Mouse (Mus musculus) megakaryocyte-erythroid progenitor cell, adult 5-6 weeks (primary cell): ENCODE results near the gene Tmprss9. TPM values are rescaled to one million over a fixed set of nuclear protein-coding genes. Genes with fewer than 3 reads are reported as not detected.

Source experiments
- ATAC-seq: replicated peaks from 2 replicates; pipeline ENCODE4 v1.8.0; 2016; ENCODE audit warnings: mild to moderate bottlenecking, inconsistent platforms; ENCODE audit not compliant: severe bottlenecking, poor library complexity, low FRiP score, low TSS enrichment
- total RNA-seq, 2 experiments: library from RNA; stranded (forward) in 1 of 2; stranded (reverse) in 1 of 2; fragments of 200-1000, 215-1000 nt in 1 of 2; fragments of >200 nt in 1 of 2; fragmentation: Nextera tagmentation in 1 of 2; gene quantifications; 2 replicates each; pipeline ENCODE4 v1.2.3; 2014 to 2017

Gene Tmprss9
- total RNA-seq, 2 experiments from 2014 or later = not detected

DNA sequence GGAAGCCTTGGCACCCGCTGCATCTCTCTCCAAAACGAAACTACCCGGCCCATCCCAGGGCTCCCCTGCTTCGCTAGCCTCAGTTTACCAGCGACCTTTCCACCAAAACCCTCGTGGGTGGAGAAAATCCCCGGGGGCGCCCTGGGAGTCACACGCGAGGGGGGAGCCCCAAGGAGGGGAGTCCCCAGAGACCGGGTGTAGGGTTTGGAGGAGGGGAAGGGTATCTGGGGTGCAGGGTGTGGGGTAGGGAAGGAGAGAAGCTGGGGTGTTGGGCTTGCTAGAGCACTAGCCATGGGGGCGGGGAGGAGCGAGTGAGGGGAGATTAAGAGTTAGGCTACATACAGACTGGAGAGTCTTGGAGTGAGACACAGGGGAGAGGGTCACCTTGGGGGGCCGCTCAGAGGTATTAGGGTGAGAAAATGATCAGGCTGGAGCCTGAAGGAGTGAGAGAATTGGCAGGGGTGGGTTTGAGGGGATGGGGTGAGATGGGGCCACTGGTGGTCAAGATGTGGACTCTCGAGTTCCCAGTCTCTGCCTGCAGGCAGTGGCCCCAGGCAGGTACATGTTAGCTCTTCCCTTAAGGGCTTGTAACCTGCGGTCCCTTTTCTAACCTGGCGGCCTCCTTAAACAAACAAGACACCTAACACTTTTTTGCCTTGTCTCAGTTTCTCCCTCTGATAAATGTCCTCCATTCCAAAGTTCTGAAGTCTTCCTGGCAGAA lies 61.2 kb downstream of the Tmprss9 start:
- no peak for ATAC-seq

DNA sequence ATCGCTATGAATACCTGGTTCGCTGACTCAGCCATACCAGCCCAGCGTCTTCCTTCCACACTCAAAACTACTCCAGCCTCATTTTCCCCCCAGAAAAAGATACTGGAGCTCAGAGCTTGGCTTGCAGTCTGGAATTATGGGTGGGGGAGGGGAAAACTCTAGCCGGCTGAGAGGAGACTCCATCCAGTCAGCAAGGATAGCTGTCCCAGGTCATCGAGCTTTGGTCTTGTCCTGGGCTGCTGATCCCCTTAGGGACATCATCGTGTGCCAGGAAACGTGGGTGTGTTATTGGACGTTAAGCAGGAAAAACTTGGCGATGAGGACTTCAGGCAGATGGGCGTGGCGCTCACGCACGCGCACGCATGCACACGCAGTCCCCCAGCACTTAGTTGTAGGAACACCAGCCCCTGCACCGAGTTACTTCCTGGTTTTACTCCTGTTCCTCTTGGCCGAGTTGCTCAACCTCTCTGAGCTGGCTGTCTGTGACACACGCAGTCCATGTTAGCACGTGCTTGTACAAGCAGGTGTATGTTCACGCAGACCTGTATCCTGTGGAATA lies 61.9 kb downstream of the Tmprss9 start:
- ATAC-seq = no peak

DNA sequence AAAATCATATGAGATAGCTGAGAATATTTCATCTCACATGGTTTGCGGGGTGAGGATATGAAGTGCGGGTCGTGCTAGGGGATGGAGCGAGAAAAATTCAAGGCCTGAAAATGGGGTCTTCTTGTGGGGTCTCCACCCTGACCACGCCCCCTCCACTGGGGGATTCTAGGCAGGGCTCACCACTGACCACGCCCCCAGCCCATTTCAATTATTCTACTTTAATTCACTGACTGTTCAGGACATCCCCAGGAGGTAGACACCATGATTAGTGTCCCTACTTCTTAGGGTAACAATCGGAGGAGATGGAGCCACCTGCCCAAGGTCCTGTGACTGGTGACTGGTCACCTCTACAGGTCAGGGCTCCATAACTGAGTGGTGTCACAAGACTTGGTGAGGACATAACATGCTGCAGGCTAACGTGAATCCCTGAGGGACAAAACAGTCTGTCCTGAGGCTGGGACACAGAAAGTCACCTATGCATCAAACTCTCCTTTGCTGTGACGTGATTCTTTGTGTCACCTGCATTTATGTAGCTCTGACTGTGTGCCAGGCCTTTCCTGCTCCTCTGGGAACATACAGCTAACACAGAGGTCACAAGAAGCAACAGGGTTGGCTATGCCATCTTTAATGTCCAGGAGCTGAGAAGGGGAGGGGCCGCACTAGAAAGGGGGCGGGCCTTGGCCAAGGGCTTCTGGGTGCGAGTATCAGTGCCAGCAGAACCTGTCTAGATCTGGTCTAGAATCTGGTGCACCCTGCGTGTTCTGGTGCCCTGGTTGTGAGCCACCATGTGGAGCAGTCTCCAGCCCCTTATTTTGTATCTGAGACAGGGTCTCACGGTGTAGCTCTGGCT lies 62.7 kb downstream of the Tmprss9 start:
- no peak for ATAC-seq

DNA sequence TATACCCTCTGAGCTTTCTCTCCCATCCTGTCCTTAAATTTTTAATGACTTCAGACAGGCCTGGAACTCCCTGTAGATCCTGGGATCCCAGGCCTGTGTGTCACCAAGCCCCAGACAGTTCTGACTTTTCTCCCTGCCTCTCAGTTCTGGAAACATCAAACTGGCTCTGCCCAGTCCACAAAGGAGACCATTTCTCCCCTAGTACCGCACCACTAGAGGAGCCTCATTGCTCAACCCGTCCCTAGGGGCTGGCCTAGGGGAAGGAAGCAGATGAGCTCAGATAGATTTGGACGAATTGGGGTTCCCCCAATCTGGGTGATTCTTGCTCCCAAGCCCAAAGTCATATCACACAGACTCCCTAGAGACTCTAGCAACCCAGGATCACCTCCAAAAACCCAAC lies 63.6 kb downstream of the Tmprss9 start:
- no peak for ATAC-seq

DNA sequence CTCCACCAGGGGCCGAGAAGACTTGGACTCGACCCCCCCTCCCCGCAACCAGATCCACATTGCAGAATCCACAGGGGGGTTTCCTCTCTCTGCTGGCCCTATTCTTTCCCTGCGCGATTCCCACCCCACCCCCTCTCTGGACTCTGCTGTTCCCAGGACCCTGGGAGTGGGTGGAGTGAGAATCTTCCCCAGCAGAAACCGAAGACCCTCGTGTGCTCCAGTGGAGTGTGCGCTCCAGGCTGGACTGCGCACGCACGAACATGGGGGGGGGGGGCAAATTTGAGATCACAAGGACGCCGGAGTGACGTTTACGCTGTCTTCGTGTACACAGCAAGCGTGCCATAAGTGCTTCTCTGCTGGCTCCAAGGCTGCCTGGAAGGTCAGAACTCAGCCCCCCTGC lies 64.0 kb downstream of the Tmprss9 start:
- ATAC-seq = no peak

DNA sequence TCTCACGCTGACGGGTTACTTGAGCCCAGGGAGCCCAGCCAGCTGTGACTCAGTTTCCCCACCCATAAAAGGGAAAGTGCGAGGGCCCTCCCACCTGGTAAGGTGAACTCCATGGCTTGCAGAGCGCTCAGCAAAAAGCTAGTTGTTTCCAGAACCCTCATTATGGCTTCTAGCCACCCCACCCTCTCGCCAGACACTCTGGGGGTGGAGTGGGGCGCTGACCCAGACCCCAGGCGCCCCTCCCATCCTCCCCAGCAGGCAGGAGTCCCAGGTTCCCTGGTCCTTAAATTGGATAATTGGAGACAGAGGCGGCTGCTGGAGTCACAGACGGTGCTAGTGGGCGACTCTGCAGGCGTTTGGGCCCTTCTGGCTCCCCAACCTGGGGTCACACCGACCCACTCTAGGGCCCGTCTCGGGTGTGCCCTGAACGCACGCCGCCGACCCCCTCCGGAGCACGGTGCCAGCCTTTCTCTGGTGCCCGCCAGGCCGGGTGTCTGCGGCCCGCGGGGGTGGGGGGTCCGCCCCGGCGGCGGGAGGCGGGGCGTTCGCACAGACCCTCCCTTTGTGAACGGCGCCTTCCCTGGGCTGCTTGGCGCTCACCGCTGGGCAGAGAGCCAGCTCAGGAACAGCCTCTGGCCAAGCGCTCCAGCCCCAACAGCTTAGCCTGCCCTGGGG lies 64.6 kb downstream of the Tmprss9 start:
- ATAC-seq = no peak

DNA sequence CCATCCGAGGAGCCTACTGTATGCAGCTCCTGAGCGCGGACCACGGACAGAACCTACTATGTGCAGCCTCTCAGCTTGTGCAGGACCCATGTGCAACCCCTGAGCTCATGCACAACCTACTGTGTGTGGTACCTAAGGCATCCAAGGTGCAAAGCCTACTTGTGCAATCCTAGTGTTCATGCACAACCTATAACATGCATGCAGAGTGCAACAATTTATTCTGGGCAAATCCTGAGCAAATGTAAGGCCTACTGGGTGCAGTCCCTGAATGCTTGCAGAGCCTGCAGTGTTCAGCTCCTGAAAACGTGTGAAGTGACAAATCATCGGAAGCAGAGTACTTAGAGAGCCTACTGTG lies 65.1 kb downstream of the Tmprss9 start:
- ATAC-seq = no peak

DNA sequence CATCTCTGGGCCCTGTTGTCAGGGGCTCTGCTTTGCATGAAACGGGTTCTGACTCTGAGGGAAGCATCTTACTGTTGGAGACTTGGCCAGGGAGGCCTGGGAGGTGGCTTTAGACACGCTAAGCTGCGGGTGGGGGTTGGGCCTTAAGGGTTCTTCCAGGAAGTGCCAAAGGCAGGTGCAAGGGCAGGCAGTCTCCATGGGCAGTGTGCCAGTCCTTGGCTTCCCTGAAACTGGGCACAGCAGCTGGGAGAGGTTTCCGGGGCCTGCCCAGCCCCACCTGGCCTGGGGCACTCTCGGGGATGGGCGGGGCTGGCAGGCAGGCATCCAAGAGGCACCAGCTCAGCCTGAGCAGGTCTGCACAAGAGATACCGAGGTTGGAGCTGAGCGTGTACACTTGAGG lies 66.0 kb downstream of the Tmprss9 start:
- ATAC-seq = peak; percentile 49; the same call in 1 of the 2 replicates

DNA sequence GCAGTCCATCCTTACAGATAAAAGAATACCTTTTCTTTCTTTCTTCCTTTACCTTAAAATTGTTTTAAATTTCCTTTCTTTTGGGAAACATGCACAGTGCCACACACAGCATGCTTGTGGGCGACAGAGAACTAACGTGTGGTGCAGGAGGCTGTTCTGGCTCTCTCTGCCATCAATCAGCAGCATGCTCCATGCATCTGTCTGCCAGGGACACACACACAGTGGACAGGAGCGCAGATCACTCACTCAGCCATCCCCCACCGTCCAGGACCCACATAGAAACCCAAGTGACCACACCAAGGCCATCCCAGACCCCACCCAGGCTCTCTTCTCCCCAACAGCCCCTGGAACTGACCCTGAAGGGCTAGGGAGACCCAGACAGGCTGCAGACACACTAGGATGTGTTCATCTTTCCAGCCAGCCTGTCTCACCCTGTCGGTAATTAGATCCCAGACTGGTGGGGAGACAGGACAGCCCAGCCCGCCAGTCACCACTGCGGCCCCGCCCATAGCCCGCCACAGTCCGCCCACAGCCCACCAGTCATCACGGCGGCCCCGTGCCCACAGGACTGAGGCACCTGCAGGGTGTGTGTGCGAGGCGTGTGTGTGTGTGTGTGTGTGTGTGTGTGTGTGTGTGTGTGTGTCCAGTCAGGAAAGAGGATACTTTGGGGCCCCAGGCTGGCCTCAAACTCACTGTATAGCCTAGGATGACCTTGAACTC lies 67.3 kb downstream of the Tmprss9 start:
- no peak for ATAC-seq

DNA sequence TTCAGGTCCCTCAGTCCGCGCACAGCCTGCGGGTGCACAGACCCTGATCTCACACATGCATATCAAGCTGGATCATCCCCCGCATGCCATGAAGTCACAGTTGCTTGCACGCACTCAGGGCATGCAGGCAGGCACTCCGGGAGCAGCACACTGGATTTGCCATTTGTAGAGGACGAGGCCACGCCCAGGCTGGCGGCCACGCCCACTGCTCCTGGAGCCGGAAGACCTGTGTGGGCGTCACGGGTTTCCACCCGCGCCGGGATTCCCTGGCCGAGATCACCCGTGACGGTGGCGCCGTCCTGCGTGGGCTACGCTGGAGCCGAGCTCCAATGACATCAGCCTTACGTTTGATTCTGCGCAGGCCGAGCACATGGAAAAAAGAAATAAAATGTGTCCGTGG lies 68.0 kb downstream of the Tmprss9 start:
- peak; percentile 68 for ATAC-seq

DNA sequence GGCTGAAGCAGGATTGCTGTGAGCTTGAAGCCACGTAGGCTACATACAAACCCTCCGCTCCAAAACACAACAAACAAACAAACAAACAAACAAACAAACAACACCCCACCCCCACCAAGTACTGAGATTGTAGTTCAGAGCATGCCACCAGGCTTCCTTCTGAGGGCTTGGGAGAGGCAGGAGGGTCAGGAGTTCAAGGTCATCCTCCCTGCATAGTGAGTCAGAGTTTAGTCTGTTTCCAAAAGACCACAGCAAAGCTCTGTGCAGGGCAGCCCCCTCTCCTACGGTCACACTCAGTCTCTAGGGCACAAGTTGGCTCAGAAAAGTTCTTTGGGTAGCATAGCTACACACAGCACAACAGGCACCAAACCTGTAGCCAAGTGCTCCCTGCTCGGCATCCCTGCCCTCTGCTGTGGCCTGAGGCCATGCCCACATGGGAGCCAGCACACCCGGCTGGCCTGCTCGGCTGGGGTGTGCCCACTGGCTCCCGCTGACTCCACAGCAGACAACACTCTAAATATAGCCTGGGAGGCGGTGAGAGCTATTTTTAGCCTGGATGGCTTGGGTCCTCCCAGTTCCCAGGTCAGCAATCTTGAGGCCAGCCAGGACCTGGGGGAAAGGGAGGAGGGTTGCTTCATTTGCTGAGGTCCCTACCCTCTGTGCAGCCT lies 68.8 kb downstream of the Tmprss9 start:
- ATAC-seq = no peak

DNA sequence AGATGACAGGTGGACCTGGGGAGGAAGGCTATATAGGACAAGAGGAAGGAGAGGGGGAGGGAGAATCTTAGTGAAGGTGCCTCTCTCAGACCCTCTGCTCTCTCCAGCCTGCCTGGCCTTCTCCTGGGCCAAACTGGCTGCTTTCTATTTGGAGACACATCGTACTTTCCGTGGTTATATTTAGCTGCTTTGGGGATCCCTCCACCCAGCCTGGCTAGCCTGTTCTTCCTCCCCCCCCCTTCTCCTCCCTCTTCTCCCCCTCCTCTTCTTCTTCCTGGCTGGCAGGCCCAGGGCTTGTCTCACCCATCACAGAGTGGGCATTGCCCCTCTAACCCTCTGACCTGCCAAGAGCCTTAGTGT lies 69.3 kb downstream of the Tmprss9 start:
- no peak for ATAC-seq

DNA sequence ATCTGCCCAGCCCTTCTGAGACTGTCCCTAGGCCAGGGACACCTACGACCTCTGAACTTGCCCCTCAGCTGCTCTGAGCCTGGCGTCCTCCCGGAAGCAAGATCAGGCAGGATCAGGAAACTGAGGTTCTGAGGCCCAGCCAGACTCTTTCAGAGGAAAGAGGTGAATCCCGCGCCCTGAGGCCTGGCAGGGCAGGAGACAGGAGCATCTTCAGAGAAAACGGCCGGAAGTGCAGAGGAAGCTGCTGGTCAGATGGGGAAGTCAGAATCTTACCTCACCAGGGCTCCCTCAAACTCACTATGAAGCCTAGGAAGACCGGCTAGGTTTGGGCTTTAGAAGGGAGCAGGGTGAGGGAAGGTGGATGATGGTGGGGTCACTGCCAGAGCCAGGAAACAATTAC lies 71.3 kb downstream of the Tmprss9 start:
- no peak for ATAC-seq

DNA sequence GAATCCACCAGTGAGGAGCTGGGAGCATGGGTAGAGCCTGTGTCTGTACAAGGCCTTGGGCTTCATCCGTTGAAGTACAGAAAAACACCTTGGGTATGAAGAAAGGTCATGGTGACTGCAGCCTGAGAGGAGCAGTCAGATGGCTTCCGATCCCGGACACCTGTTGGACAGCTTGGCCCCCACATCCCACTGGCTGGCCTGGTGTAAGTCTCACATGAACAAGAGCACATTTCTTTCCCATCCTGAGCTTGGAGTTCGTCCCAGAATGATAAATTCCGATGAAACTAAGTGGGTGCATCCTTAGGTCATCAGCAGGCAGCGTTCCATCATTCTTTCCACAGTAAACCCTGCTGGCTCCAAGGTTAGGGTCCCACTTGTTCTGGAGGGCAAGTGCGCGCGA lies 72.1 kb downstream of the Tmprss9 start:
- no peak for ATAC-seq

DNA sequence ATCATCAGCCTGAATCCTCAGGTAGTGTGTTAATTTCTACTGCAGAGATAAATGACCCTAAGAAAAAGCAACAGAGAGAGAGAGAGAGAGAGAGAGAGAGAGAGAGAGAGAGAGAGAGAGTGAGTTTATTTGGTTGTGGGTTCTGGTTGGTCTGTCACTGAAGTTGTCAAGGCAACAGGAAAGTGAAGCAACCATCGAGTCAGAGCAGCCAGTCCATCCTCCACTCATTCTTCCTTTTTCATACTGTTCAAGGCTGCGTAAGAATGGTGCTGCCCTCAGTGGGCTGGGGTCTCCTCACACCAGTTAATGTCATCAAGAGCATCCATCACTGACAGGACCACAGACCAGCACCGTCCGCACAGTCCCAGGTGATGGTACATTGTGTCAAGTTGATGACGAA lies 72.6 kb downstream of the Tmprss9 start:
- no peak for ATAC-seq

DNA sequence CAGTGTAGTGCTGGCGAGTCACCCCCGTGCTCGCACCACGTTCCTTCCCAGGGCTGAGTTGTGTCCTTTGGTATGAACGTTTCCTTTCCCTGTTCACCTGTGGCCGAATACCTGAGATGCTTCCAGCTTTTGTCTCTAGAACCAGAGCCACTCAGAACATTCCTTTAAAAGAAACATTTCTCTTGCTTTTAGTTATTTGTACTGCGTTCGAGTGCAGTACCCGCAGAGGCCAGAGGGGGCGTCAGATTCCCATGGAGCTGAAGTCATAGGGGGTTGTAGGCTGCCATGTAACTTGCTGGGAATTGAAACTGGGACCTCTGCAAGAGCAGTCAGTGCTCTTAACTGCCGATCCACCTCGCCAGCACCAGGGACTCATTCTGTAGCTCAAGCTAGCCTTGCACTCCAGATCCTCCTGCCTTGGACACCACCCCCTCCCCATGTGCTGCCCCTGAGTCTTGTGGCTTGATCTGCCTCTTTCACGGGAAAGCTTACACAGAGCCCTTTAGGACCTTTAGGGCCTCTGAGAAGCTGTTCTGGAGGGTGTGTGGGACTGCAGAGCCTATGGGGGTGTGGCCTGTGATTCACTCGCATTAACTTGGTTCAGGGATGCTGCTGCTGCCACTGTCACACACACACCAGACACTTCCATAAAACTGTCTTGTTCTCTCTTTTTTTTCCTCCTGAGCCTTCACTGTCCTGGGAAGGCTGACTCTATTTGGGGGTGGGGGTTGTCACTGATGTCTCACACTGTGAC lies 75.2 kb downstream of the Tmprss9 start:
- ATAC-seq = no peak

DNA sequence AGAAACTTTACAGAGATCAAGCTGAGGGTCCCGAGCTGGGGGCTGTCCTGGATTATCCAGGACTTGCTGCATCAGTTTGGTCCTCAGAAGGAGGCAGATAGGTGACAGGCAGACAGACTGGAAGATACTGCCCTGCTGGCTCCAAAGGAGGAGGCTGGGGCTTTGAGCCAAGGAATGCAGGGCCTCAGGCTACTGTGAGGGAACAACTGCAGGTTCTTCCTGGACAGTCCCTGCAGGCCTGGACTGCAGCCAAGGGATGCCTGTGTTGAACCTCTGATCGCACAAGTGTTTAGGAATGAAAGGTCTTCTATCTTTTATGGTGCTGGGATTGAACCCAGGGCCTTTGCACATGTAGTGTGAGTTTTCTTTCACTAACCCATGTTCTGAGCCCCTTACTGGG lies 76.2 kb downstream of the Tmprss9 start:
- ATAC-seq = no peak

DNA sequence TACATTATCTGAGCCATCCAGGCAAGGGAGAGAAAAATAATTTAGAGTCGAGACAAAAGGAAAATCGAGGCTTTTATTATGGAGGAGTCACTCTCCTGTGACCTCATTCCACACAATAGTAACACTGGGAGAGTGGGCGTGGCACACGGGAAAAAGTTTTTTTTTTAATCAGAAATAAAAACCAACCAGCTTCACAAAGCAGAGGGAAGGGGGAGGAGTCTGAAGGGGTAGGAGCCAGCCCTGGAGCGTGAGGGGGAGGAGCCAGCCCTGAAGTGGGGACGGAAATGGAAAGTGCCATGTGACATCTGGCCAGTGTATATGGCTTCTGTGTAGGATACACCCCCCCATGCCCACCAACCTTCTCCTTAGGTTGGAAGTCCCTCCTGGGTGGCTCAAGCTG lies 76.9 kb downstream of the Tmprss9 start:
- ATAC-seq = peak; percentile 51

DNA sequence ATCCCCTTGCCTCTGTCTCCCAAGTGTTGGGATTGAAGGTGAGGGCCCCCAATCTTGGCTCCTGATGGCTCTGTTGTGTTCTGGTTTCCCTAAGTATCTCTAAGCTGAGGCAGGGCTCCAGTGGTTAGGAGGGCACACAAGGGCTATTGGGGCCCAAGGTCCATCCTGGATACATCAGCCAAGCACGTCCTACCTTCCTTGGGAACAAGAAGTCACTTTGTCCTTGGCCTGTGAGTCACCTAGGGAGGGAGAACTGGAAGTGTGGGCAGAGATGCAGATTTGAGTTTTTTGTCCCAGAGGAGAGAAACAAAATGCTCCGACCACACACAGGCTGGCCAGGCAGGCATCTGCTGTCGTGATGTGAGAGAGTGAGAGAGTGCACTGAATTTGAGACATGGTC lies 77.4 kb downstream of the Tmprss9 start:
- no peak for ATAC-seq
